Mouse (Mus musculus): Measurements from ENCODE around the gene Rab3ip.

- no peak for TF ChIP-seq ZC3H11A (IDR thresholded peaks at IDR 0.05; ENCODE audit: borderline replicate concordance, low read depth, low read length)
- TF ChIP-seq CHD2 (IDR thresholded peaks at IDR 0.05; ENCODE audit: low read depth, low read length), result no peak
- TF ChIP-seq ZNF384 (IDR thresholded peaks at IDR 0.05; ENCODE audit: low read depth, low read length), result no peak
- TF ChIP-seq HCFC1 (IDR thresholded peaks at IDR 0.05; ENCODE audit: borderline replicate concordance, insufficient read depth, low read length), result no peak
- TF ChIP-seq MAFK (IDR thresholded peaks at IDR 0.05; ENCODE audit: insufficient read depth, low read depth, low read length), result no peak
Observed at GRCm38 (mm10) chr10:116944144-116944543, 6.4 kb downstream of the Rab3ip start.

All from ES-E14 (cell line).